Mouse (Mus musculus) activated CD4-positive, CD25-positive, alpha-beta regulatory T cell, adult 4 months (primary cell): Measurements from ENCODE around the gene Gxylt2. TPM values are rescaled to one million over a fixed set of nuclear protein-coding genes. Genes with fewer than 3 reads are reported as not detected.

Experiments
- ATAC-seq: one replicate; pipeline ENCODE4 v1.8.0; 2017
- polyA plus RNA-seq, 2 experiments: library from polyadenylated mRNA; unstranded; fragments of 100-300 nt; shearing (Covaris generic); gene quantifications; one replicate each; pipeline ENCODE4 v1.2.1; 2017

Gene Gxylt2
- polyA plus RNA-seq, 2 experiments from 2014 or later: 0.74 TPM; not detected in 1

DNA sequence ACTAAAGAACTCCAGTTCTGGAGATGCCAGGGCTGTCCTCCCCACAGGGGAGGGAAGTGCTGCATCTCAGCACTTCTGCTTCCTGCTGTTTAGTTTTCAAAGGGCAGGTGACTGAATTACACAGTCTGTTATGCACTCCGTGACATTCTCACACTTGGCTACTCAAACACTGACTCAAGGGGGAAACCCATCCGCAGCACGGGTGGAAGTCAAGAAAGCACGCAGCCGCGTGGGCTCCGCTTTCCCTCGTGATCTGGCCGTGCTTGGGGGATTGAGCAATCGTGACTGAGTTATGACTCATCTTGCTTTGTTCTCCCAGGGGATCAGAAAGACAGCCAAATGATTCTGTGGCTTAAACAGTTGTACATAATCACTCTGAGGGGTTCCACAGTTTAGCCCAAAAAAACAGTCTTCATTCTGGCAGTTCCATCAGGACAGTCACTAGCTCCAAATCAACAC lies 96.0 kb downstream of the Gxylt2 start:
- peak; percentile 70 for ATAC-seq

DNA sequence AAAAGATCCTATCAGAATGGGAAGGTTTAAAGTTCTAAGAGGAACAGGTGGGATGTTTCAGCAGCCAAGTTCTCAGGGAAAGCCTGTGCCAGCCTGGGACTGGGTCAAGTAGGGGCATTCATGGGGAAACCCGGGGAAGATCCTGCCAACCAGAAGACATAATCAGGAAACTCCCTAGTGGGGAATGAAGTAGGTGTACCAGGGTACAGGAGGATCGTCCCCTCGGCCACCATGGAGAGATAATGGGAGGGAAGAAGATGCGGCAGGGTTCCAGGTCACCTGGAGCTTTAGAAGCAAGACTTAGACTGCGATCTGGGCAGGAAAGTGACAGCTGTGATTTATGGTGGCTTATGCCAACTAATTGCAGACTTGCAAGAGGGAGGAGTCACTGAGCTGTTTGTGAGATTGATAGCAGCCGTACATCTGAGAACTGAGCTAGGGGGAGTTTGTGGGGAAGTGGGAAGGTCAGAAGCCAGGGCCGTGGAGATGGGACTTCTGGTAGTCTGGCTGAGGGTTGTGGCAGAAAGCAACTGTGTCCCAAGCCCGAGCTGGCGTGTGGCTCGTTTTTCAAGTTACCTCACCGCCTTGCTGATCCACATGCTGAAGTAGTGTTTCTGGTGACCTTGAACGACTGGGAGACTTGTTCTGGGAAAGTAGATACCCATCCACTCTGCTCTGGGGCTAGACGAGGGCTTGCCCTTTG lies 98.0 kb downstream of the Gxylt2 start:
- no peak for ATAC-seq

- no peak for ATAC-seq
These were observed 98.7 kb downstream of the Gxylt2 start for GRCm38 (mm10) chr6:100803250-100803649.

GRCm38 (mm10) chr6:100807187-100807586 lies 102.7 kb downstream of the Gxylt2 start:
- ATAC-seq: peak; percentile 94

GRCm38 (mm10) chr6:100807746-100808145 lies 103.2 kb downstream of the Gxylt2 start:
- ATAC-seq: no peak

GRCm38 (mm10) chr6:100808221-100808778 lies 103.8 kb downstream of the Gxylt2 start:
- no peak for ATAC-seq

DNA sequence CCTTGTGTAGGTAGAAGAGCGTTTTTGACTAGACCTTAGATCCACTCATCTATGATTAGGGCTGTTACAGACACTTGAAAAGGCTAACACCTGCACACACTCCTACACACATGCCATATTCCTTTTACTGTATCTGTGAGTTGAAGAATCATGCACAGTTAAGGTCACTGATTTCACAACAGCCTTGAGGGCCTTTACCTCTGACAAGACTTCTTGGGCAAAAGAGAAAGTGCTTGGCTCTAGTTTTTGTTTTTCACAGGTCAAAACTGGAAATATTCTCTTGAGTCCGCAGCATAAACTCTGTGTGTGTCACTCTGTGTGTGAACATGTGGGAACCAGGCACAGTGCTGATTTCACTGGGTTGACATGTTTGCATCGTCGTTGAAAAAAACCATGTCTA lies 105.6 kb downstream of the Gxylt2 start:
- no peak for ATAC-seq

GRCm38 (mm10) chr6:100811731-100812130 lies 107.2 kb downstream of the Gxylt2 start:
- no peak for ATAC-seq

- no peak for ATAC-seq
These were observed 116.8 kb downstream of the Gxylt2 start for GRCm38 (mm10) chr6:100821367-100821766.

DNA sequence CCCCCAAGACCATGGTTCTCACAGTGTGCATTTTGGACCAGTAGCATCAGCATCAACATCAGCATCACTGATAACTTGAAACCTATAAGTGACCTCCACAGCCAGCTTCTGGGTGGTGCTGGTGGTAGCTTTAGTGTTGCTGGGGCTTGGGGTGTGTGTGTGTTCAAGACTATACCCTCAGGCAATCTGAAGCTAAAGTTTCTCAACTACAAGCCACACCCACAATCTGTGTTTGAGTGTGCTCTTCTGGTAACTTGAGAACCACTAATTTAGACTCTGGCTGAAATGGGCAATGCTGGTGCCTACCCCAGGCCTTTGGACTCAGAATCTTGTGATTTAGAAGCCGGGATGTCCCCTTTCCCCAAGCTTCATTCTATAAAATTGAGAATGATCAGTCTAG lies 118.8 kb downstream of the Gxylt2 start:
- ATAC-seq: no peak

- peak; percentile 34 for ATAC-seq
These were observed 119.9 kb downstream of the Gxylt2 start for GRCm38 (mm10) chr6:100824381-100824965.

DNA sequence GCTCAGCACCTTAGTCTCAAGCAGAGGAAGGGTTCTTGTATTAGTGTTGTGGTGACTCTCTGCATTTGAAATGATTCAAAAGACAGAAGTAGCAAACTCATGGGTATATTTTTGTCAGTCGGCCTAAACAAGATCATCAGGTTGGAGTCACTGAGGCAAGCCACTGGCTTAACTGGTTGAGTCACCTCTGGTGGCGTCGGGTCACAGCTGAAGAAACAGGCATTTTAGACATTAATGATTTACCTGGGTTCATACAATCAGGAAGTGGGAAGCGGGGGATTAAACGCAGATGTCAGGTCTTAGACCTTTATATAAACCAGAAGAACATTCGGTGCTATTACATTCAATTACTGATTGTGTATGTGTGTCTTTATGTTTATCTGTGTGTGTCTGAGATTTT lies 121.5 kb downstream of the Gxylt2 start:
- no peak for ATAC-seq

DNA sequence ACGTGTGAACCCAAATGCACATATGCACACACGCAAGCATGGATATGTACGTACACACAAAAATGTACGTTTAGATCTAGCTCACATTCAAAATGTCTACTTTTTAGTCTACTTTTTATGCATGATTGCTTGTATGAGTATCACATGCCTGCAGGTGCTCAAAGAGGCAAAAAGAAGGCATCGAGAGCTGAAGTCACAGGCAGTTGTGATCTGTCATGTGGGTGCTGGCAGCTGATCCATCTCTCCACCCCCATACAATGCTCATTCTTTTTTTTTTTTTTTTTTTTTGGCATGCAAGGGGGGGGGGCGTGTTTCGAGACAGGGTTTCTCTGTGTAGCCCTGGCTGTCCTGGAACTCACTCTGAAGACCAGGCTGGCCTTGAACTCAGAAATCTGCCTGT lies 124.0 kb downstream of the Gxylt2 start:
- ATAC-seq: no peak

- no peak for ATAC-seq
These were observed 125.2 kb downstream of the Gxylt2 start for GRCm38 (mm10) chr6:100829770-100830169.

DNA sequence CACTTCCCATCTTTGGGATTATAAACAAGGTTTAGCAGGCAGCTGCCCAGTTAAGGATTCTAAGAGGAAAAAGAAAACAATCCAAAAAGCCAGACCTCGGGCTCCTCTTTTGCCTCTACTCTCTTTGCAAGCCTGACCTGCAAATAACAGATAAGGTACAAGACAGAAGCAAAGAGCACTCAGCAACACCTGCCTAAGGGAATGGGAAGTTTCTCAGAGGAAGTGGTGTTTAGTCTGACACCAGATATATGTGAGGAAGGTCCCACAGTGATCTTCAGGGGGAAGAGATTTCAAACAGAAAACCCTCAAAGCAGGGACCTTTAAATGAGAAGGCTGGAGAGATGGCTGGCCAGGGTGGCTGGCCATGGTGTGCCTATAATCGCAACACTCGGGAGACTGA lies 126.7 kb downstream of the Gxylt2 start:
- no peak for ATAC-seq

GRCm38 (mm10) chr6:100831751-100832150 lies 127.2 kb downstream of the Gxylt2 start:
- ATAC-seq: no peak

DNA sequence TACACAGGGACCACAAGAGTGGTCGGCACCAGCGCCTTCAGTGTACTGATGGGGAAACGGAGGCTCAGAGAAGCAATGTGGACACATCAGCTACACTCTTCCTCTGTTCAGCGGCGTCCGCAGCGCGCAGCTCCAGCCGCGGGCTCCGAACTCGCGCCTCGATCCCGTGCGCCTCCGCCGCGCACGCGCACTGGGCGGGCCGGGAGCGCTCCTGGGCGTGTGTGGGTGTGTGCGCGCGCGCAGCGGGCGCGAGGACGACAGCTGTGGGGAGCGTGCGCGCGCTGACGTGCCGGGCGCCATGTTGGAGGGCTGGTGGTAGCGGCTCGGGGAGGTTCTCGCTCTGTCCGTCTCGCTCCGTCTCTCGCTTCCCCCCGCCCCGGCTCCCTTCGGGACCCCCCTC lies 128.8 kb downstream of the Gxylt2 start, which contains the start of gene Ppp4r2:
Gene Ppp4r2 (plus strand): TSS at position 268 of the 400 bp plus-strand sequence.
- ATAC-seq: peak; percentile 82

DNA sequence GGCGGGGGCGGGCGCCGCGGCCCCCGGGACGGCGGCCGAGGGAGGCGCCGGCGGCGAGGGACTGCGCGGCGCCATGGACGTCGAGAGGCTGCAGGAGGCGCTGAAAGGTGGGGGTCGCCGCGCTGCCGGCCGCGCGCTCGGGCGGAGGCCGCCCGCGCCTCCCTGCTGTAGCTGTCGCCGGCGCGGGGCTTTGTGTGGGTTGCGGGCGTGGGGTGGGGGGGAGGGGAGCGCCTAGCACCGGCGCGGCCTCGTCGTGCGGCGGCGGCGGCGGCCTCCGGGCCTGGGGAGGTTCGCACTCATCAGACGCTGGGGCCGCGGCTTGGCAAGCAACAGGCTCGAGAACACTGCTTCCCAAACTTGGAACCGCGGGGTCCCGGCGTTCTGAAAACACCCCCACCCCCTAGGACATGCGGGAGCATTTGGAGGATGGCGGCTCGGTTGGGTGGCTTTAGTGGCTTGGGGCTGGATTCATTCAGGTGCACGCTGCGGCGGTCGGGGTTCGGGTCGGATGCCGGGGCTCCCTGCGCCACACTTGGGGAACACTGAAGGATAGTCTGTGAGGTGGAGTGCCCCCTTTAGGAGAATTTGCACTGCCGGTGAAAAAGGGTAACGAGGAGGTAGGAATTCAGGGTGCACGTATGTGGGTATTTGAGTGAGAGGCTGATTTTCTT lies 129.4 kb downstream of the Gxylt2 start:
- ATAC-seq: peak; percentile 43

GRCm38 (mm10) chr6:100834489-100835160 lies 130.1 kb downstream of the Gxylt2 start:
- no peak for ATAC-seq

GRCm38 (mm10) chr6:100845058-100845457 lies 140.5 kb downstream of the Gxylt2 start:
- peak; percentile 77 for ATAC-seq

DNA sequence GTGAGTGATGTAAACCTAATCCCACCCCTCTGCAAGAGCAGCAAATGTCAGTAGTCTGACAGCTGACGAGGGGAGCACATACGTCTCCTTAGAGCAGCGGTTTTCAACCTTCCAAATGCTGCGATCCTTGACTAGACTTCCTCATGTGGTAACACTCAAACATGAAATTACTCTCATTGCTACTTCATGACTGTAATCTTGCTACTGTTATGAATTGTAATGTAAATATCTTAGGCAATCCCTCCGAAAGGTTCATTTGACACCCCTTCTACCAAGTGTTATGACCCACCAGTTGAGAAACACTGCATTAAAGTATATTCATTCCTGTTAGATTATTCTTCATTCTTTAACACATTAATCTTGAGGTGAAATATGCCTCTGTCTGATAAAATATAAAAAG lies 142.7 kb downstream of the Gxylt2 start:
- no peak for ATAC-seq

GRCm38 (mm10) chr6:100848682-100849375 lies 144.3 kb downstream of the Gxylt2 start:
- peak; percentile 23 for ATAC-seq
